Mouse (Mus musculus): ENCODE measurements around the gene Cep95. TPM values are rescaled to one million over a fixed set of nuclear protein-coding genes. Genes with fewer than 3 reads are reported as not detected.

Gene Cep95
- total RNA-seq, 2 experiments from 2014 or later: 16.4 to 18.3 TPM

Other genes starting within 250 kb of the Cep95 start
- 73.6 and 80.2 TPM in 2 replicates for gene Tex2, start 175.8 kb upstream of the Cep95 start, total RNA-seq (2014; fragmentation: Nextera tagmentation)
- 77.5 and 84.3 TPM in 2 replicates for gene Tex2, start 175.8 kb upstream of the Cep95 start, total RNA-seq (2017)
- 69.6 and 75.1 TPM in 2 replicates for gene Pecam1, start 38.6 kb upstream of the Cep95 start, total RNA-seq (2014; fragmentation: Nextera tagmentation)
- 46.1 and 46.6 TPM in 2 replicates for gene Pecam1, start 38.6 kb upstream of the Cep95 start, total RNA-seq (2017)
- gene Milr1, start 38.0 kb upstream of the Cep95 start, total RNA-seq (2014; fragmentation: Nextera tagmentation): 50.5 and 64.3 TPM in 2 replicates
- 72.3 and 85.6 TPM in 2 replicates for gene Milr1, start 38.0 kb upstream of the Cep95 start, total RNA-seq (2017)
- 11.0 and 27.3 TPM in 2 replicates for gene Polg2, start 9.7 kb upstream of the Cep95 start, total RNA-seq (2014; fragmentation: Nextera tagmentation)
- gene Polg2, start 9.7 kb upstream of the Cep95 start, total RNA-seq (2017): 13.0 and 18.4 TPM in 2 replicates
- 653 and 662 TPM in 2 replicates for gene Ddx5, start 67 bp upstream of the Cep95 start, total RNA-seq (2014; fragmentation: Nextera tagmentation)
- 1,291 and 1,523 TPM in 2 replicates for gene Ddx5, start 67 bp upstream of the Cep95 start, total RNA-seq (2017)
- 18.2 and 23.2 TPM in 2 replicates for gene Smurf2, start 131.5 kb downstream of the Cep95 start, total RNA-seq (2014; fragmentation: Nextera tagmentation)
- 34.8 and 43.4 TPM in 2 replicates for gene Smurf2, start 131.5 kb downstream of the Cep95 start, total RNA-seq (2017)
- gene Kpna2, start 210.3 kb downstream of the Cep95 start, total RNA-seq (2014; fragmentation: Nextera tagmentation): 103 and 134 TPM in 2 replicates
- gene Kpna2, start 210.3 kb downstream of the Cep95 start, total RNA-seq (2017): 261 and 287 TPM in 2 replicates
- gene 1810010H24Rik, start 236.4 kb downstream of the Cep95 start, total RNA-seq (2014; fragmentation: Nextera tagmentation): not detected in 2 replicates
- not detected in 2 replicates for gene 1810010H24Rik, start 236.4 kb downstream of the Cep95 start, total RNA-seq (2017)